Mouse (Mus musculus) embryonic facial prominence, embryonic 13.5 days (tissue): ENCODE results near the gene Prr5l. TPM values are rescaled to one million over a fixed set of nuclear protein-coding genes. Genes with fewer than 3 reads are reported as not detected.
A peak's percentile ranks its signal among the peaks of the same experiment; 100 is the strongest.

Source experiments
- ATAC-seq: fragments of 200-750 bp; cut with Nextera tagmentation; 2 replicates; pipeline ENCODE4 v1.8.0; 2017; ENCODE audit warnings: low read depth; ENCODE audit not compliant: insufficient number of reproducible peaks, insufficient read depth, low FRiP score, low TSS enrichment
- H3K27ac ChIP-seq: fragments of 300-500 bp; sonication (generic); 2 replicates; pipeline ENCODE4 v1.5.1; 2015; ENCODE audit warnings: moderate library complexity, mild to moderate bottlenecking, inconsistent platforms
- H3K27me3 ChIP-seq: fragments of 300-500 bp; sonication (generic); 2 replicates; pipeline ENCODE4 v1.6.1; 2015; ENCODE audit warnings: mild to moderate bottlenecking, inconsistent platforms
- H3K36me3 ChIP-seq: fragments of 300-500 bp; sonication (generic); 2 replicates; pipeline ENCODE4 v1.6.1; 2015; ENCODE audit warnings: mild to moderate bottlenecking, inconsistent platforms
- H3K4me1 ChIP-seq: fragments of 300-500 bp; sonication (generic); 2 replicates; pipeline ENCODE4 v1.6.1; 2015; ENCODE audit warnings: inconsistent platforms
- H3K4me2 ChIP-seq: fragments of 300-500 bp; sonication (generic); 2 replicates; pipeline ENCODE4 v1.6.1; 2015; ENCODE audit warnings: moderate library complexity, mild to moderate bottlenecking, inconsistent platforms
- H3K4me3 ChIP-seq: fragments of 300-500 bp; sonication (generic); 2 replicates; pipeline ENCODE4 v1.5.1; 2015; ENCODE audit warnings: mild to moderate bottlenecking, inconsistent platforms
- H3K9ac ChIP-seq: fragments of 300-500 bp; sonication (generic); 2 replicates; pipeline ENCODE4 v1.6.1; 2015; ENCODE audit warnings: mild to moderate bottlenecking, inconsistent platforms
- H3K9me3 ChIP-seq: fragments of 300-500 bp; sonication (generic); 2 replicates; pipeline ENCODE4 v1.6.1; 2016; ENCODE audit warnings: inconsistent platforms
- WGBS: fragments of 180-500 bp; shearing (Covaris S2); methylation state at CpG from one replicate; pipeline ENCODE4 v1.1.7; 2015; ENCODE audit warnings: mixed read lengths; 5-methylcytosine and 5-hydroxymethylcytosine counted together
- polyA plus RNA-seq: library from polyadenylated mRNA; unstranded; fragments of >200 nt; fragmentation: Nextera tagmentation; extraction: Ambion mirVana; gene quantifications from 2 replicates; pipeline ENCODE4 v1.2.1, GENCODE M21; 2015

Gene Prr5l
- polyA plus RNA-seq, 1 experiment from 2014 or later = 34.1 TPM

- Histone ChIP-seq H3K36me3 (no peaks in the 10 kb centered on the region), H3K4me2 (no peak overlapping the region), H3K9me3 (no peaks in the 10 kb centered on the region), H3K27ac (no peak overlapping the region), H3K4me3 (no peak overlapping the region), H3K27me3 (no peaks in the 10 kb centered on the region), H3K4me1 (peaks cover 22% of the 10 kb centered on the region), H3K9ac (no peak overlapping the region)
- ATAC-seq = peak; percentile 48; the same call in 1 of the 2 replicates
- 33% methylated on average over 5 of the region's 5 CpGs for WGBS
These were observed 67.4 kb downstream of the Prr5l start for GRCm38 (mm10) chr2:101815250-101815934.

GRCm38 (mm10) chr2:101814272-101814625 is 68.6 kb downstream of the Prr5l start:
- H3K27me3 ChIP-seq = no peaks in the 10 kb centered on the region
- no peak overlapping the region for H3K4me3 ChIP-seq
- no peaks in the 10 kb centered on the region for H3K36me3 ChIP-seq
- WGBS = 75% methylated on average over 5 of the region's 5 CpGs
- no peak overlapping the region for H3K27ac ChIP-seq
- no peak overlapping the region for H3K9ac ChIP-seq
- H3K4me2 ChIP-seq = no peak overlapping the region
- ATAC-seq = no peak
- H3K4me1 ChIP-seq = peaks cover 22% of the 10 kb centered on the region
- H3K9me3 ChIP-seq = no peaks in the 10 kb centered on the region

GRCm38 (mm10) chr2:101813581-101814271 is 69.1 kb downstream of the Prr5l start:
- H3K9ac ChIP-seq = no peak overlapping the region
- no peak overlapping the region for H3K4me2 ChIP-seq
- no peak for ATAC-seq
- WGBS = 70% methylated on average over 6 of the region's 6 CpGs
- H3K9me3 ChIP-seq = no peaks in the 10 kb centered on the region
- H3K4me1 ChIP-seq = peaks cover 22% of the 10 kb centered on the region
- no peaks in the 10 kb centered on the region for H3K36me3 ChIP-seq
- no peak overlapping the region for H3K4me3 ChIP-seq
- H3K27me3 ChIP-seq = no peaks in the 10 kb centered on the region
- no peak overlapping the region for H3K27ac ChIP-seq

- Histone ChIP-seq H3K9me3 (no peaks in the 10 kb centered on the region), H3K4me3 (no peak overlapping the region), H3K36me3 (no peaks in the 10 kb centered on the region), H3K4me1 (peaks cover 22% of the 10 kb centered on the region), H3K9ac (no peak overlapping the region), H3K4me2 (no peak overlapping the region), H3K27me3 (no peaks in the 10 kb centered on the region), H3K27ac (no peak overlapping the region)
- WGBS = 84% methylated on average over 3 of the region's 3 CpGs
- ATAC-seq = no peak
These were observed 70.9 kb downstream of the Prr5l start for GRCm38 (mm10) chr2:101811925-101812324.

- no peaks in the 10 kb centered on the region for H3K36me3 ChIP-seq
- H3K4me3 ChIP-seq = no peak overlapping the region
- 52% methylated on average over 8 of the region's 8 CpGs for WGBS
- no peaks in the 10 kb centered on the region for H3K27me3 ChIP-seq
- H3K4me2 ChIP-seq = no peak overlapping the region
- no peaks in the 10 kb centered on the region for H3K9me3 ChIP-seq
- H3K27ac ChIP-seq = no peak overlapping the region
- no peak for ATAC-seq
- peaks cover 18% of the 10 kb centered on the region for H3K4me1 ChIP-seq
- H3K9ac ChIP-seq = no peak overlapping the region
These were observed 72.1 kb downstream of the Prr5l start for GRCm38 (mm10) chr2:101810774-101811173.

- no peak for ATAC-seq
- Histone ChIP-seq H3K4me1 (peaks cover 9% of the 10 kb centered on the region; the same call in 1 of the 2 replicates), H3K36me3 (no peaks in the 10 kb centered on the region), H3K4me3 (no peak overlapping the region), H3K9me3 (no peaks in the 10 kb centered on the region), H3K27me3 (no peaks in the 10 kb centered on the region), H3K9ac (no peak overlapping the region), H3K4me2 (no peak overlapping the region), H3K27ac (no peak overlapping the region)
- WGBS = 73% methylated on average over 6 of the region's 6 CpGs
These were observed 73.1 kb downstream of the Prr5l start for GRCm38 (mm10) chr2:101809640-101810305.

GRCm38 (mm10) chr2:101807756-101808155 is 75.1 kb downstream of the Prr5l start:
- Histone ChIP-seq H3K27me3 (no peaks in the 10 kb centered on the region), H3K4me2 (no peak overlapping the region), H3K4me3 (no peak overlapping the region), H3K27ac (no peak overlapping the region), H3K9ac (no peak overlapping the region), H3K9me3 (no peaks in the 10 kb centered on the region), H3K4me1 (peaks cover 5% of the 10 kb centered on the region; the same call in 1 of the 2 replicates), H3K36me3 (no peaks in the 10 kb centered on the region)
- ATAC-seq = no peak
- 74% methylated on average over 5 of the region's 5 CpGs for WGBS

- no peaks in the 10 kb centered on the region for H3K36me3 ChIP-seq
- no peak overlapping the region for H3K9ac ChIP-seq
- WGBS = 91% methylated on average over 6 of the region's 6 CpGs
- H3K4me1 ChIP-seq = peaks cover 6% of the 10 kb centered on the region
- H3K4me3 ChIP-seq = no peak overlapping the region
- no peak overlapping the region for H3K27ac ChIP-seq
- H3K9me3 ChIP-seq = no peaks in the 10 kb centered on the region
- no peak for ATAC-seq
- H3K27me3 ChIP-seq = no peaks in the 10 kb centered on the region
- H3K4me2 ChIP-seq = no peak overlapping the region
These were observed 80.6 kb downstream of the Prr5l start for GRCm38 (mm10) chr2:101802240-101802639.

- H3K4me2 ChIP-seq = peak overlapping the region; percentile 87
- H3K9me3 ChIP-seq = no peaks in the 10 kb centered on the region
- WGBS = 2% methylated on average over 19 of the region's 19 CpGs
- peak overlapping the region; percentile 64 for H3K4me3 ChIP-seq
- peak overlapping the region; percentile 93 for H3K27ac ChIP-seq
- H3K9ac ChIP-seq = peak overlapping the region; percentile 82
- no peak for ATAC-seq
- no peaks in the 10 kb centered on the region for H3K36me3 ChIP-seq
- no peaks in the 10 kb centered on the region for H3K27me3 ChIP-seq
- H3K4me1 ChIP-seq = peaks cover 35% of the 10 kb centered on the region
These were observed 85.0 kb downstream of the Prr5l start for GRCm38 (mm10) chr2:101797901-101798250.

- no peaks in the 10 kb centered on the region for H3K9me3 ChIP-seq
- peak overlapping the region; percentile 64 for H3K4me3 ChIP-seq
- H3K27me3 ChIP-seq = no peaks in the 10 kb centered on the region
- H3K36me3 ChIP-seq = no peaks in the 10 kb centered on the region
- H3K4me2 ChIP-seq = peak overlapping the region; percentile 87
- ATAC-seq = peak; percentile 75
- under 1% methylated on average over 49 of the region's 49 CpGs for WGBS
- peak overlapping the region; percentile 82 for H3K9ac ChIP-seq
- peaks cover 40% of the 10 kb centered on the region for H3K4me1 ChIP-seq
- H3K27ac ChIP-seq = peak overlapping the region; percentile 93
These were observed 85.5 kb downstream of the Prr5l start for GRCm38 (mm10) chr2:101797166-101797900.

- Histone ChIP-seq H3K4me1 (peaks cover 42% of the 10 kb centered on the region), H3K4me3 (peak overlapping the region; percentile 64), H3K9me3 (no peaks in the 10 kb centered on the region), H3K27me3 (no peaks in the 10 kb centered on the region), H3K27ac (peak overlapping the region; percentile 93), H3K36me3 (no peaks in the 10 kb centered on the region), H3K4me2 (peak overlapping the region; percentile 87), H3K9ac (peak overlapping the region; percentile 82)
- under 1% methylated on average over 55 of the region's 55 CpGs for WGBS
- ATAC-seq = peak; percentile 67
These were observed 86.3 kb downstream of the Prr5l start for GRCm38 (mm10) chr2:101796287-101797115.
